Mouse (Mus musculus): ENCODE measurements at regions not wholly inside any gene's neighbourhood (a gene's known extent, or its start where the extent isn't known, plus 50 kb on each side); places are given as distances from the start of the nearest gene placed in this dataset.
"Not testable (repeated sequence)": the region's sequence is repeated elsewhere in the genome, so short reads cannot be mapped to it uniquely, and the experiment has no call there.

DNA sequence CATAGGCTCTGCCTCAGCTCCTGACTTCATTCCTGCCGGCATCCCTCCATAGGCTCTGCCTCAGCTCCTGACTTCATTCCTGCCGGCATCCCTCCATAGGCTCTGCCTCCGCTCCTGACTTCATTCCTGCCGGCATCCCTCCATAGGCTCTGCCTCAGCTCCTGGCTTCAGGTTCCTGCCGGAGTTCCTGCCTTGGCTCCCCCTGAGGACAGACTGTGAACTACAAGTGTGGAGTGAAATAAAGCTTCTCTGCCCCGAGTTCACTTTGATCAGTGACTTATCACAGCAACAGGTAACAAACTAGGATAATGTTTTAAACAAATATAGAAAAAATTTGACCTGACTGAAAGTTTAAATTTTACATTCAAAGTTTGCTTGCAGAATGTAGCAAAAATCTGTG, 348.5 kb downstream of the Abcc12 start:
- H3K4me3 ChIP-seq (ENCODE audit: low read length); H3K36me3 ChIP-seq (ENCODE audit: control insufficient read depth, insufficient read depth, low read length); H3K4me2 ChIP-seq (replicated peaks; ENCODE audit: low read depth, low read length); H3K27me3 ChIP-seq (ENCODE audit: control insufficient read depth, insufficient read depth, low read length); H3K9ac ChIP-seq (ENCODE audit: low read depth, low read length); H3K27ac ChIP-seq (ENCODE audit: low read depth, low read length); H3K4me1 ChIP-seq (ENCODE audit: control insufficient read depth, insufficient read depth, low read length); H3K9me3 ChIP-seq (ENCODE audit: control insufficient read depth, low read length); ATAC-seq (ENCODE audit: low FRiP score, low TSS enrichment): not testable (repeated sequence)
- WGBS = 88% methylated on average over 5 of the region's 6 CpGs

GRCm38 (mm10) chr8:86224851-86225250, 355.6 kb downstream of the Abcc12 start:
- H3K27me3 ChIP-seq (ENCODE audit: control insufficient read depth, insufficient read depth, low read length) = no peaks in the 10 kb centered on the region
- H3K4me3 ChIP-seq (ENCODE audit: low read length) = no peak overlapping the region
- no peaks in the 10 kb centered on the region for H3K4me1 ChIP-seq (ENCODE audit: control insufficient read depth, insufficient read depth, low read length)
- no peaks in the 10 kb centered on the region for H3K36me3 ChIP-seq (ENCODE audit: control insufficient read depth, insufficient read depth, low read length)
- WGBS = 53% methylated on average over 4 of the region's 4 CpGs
- no peak overlapping the region for H3K4me2 ChIP-seq (replicated peaks; ENCODE audit: low read depth, low read length)
- no peak overlapping the region for H3K9ac ChIP-seq (ENCODE audit: low read depth, low read length)
- H3K27ac ChIP-seq (ENCODE audit: low read depth, low read length) = no peak overlapping the region
- ATAC-seq (ENCODE audit: low FRiP score, low TSS enrichment) = no peak
- no peaks in the 10 kb centered on the region for H3K9me3 ChIP-seq (ENCODE audit: control insufficient read depth, low read length)

DNA sequence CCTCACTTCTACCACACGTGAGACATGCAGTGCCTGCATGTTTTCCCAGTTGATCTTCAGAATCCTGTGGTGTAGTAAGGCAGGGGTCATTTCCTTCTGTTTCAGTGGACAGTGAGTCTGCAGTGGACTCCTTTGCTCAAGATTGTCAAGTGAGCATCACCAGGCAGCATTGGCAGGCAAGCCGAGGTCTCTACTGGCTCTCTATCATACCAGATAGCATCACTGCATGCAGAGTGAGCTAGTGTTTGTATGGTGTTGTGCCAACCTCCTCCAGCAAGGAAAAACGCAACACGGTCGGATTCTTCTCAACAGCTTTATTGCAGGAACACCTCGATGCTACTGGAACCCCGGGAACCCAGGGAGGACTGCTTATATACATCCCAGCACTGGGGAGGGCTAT, 357.8 kb downstream of the Abcc12 start:
- H3K9me3 ChIP-seq (ENCODE audit: control insufficient read depth, low read length) = no peaks in the 10 kb centered on the region
- H3K4me2 ChIP-seq (replicated peaks; ENCODE audit: low read depth, low read length) = no peak overlapping the region
- no peak overlapping the region for H3K9ac ChIP-seq (ENCODE audit: low read depth, low read length)
- H3K36me3 ChIP-seq (ENCODE audit: control insufficient read depth, insufficient read depth, low read length) = no peaks in the 10 kb centered on the region
- H3K27me3 ChIP-seq (ENCODE audit: control insufficient read depth, insufficient read depth, low read length) = no peaks in the 10 kb centered on the region
- no peak for ATAC-seq (ENCODE audit: low FRiP score, low TSS enrichment)
- 92% methylated on average over 7 of the region's 7 CpGs for WGBS
- H3K4me3 ChIP-seq (ENCODE audit: low read length) = no peak overlapping the region
- no peaks in the 10 kb centered on the region for H3K4me1 ChIP-seq (ENCODE audit: control insufficient read depth, insufficient read depth, low read length)
- H3K27ac ChIP-seq (ENCODE audit: low read depth, low read length) = no peak overlapping the region

GRCm38 (mm10) chr8:86222228-86222627, 358.3 kb downstream of the Abcc12 start:
- Histone ChIP-seq H3K4me2 (replicated peaks; ENCODE audit: low read depth, low read length) (no peak overlapping the region), H3K9ac (ENCODE audit: low read depth, low read length) (no peak overlapping the region), H3K4me1 (ENCODE audit: control insufficient read depth, insufficient read depth, low read length) (no peaks in the 10 kb centered on the region), H3K4me3 (ENCODE audit: low read length) (no peak overlapping the region), H3K27ac (ENCODE audit: low read depth, low read length) (no peak overlapping the region), H3K9me3 (ENCODE audit: control insufficient read depth, low read length) (no peaks in the 10 kb centered on the region), H3K36me3 (ENCODE audit: control insufficient read depth, insufficient read depth, low read length) (no peaks in the 10 kb centered on the region), H3K27me3 (ENCODE audit: control insufficient read depth, insufficient read depth, low read length) (no peaks in the 10 kb centered on the region)
- ATAC-seq (ENCODE audit: low FRiP score, low TSS enrichment) = no peak
- 97% methylated on average over 4 of the region's 4 CpGs for WGBS

- Histone ChIP-seq H3K9me3 (ENCODE audit: control insufficient read depth, low read length) (no peaks in the 10 kb centered on the region), H3K4me3 (ENCODE audit: low read length) (no peak overlapping the region), H3K27me3 (ENCODE audit: control insufficient read depth, insufficient read depth, low read length) (no peaks in the 10 kb centered on the region), H3K36me3 (ENCODE audit: control insufficient read depth, insufficient read depth, low read length) (no peaks in the 10 kb centered on the region), H3K4me2 (replicated peaks; ENCODE audit: low read depth, low read length) (no peak overlapping the region), H3K27ac (ENCODE audit: low read depth, low read length) (no peak overlapping the region), H3K4me1 (ENCODE audit: control insufficient read depth, insufficient read depth, low read length) (no peaks in the 10 kb centered on the region), H3K9ac (ENCODE audit: low read depth, low read length) (no peak overlapping the region)
- ATAC-seq (ENCODE audit: low FRiP score, low TSS enrichment) = no peak
- 93% methylated on average over 8 of the region's 8 CpGs for WGBS
Measured at GRCm38 (mm10) chr8:86214399-86214798, 366.1 kb downstream of the Abcc12 start.

DNA sequence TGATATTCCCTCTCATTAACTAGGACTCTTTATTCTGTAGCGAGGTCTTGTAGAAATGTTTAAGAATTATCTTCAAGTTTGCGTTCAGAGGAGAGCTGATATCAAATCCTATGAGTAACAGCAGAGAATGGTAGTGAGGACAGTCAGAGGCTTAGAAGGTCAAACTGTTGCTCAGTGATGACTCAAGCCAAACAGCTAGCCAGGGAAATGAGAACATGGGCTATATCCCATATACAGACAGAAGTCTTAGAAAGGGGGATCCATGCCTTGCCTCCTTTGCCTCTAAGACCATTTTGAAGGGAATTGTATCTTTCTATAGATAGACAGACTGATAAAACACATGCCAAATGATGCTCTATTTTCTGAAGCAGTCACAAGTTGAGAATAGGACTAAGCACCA, 368.0 kb downstream of the Abcc12 start:
- ATAC-seq (ENCODE audit: low FRiP score, low TSS enrichment) = no peak
- H3K27me3 ChIP-seq (ENCODE audit: control insufficient read depth, insufficient read depth, low read length) = no peaks in the 10 kb centered on the region
- no peak overlapping the region for H3K9ac ChIP-seq (ENCODE audit: low read depth, low read length)
- no peak overlapping the region for H3K4me3 ChIP-seq (ENCODE audit: low read length)
- no peak overlapping the region for H3K4me2 ChIP-seq (replicated peaks; ENCODE audit: low read depth, low read length)
- no peak overlapping the region for H3K27ac ChIP-seq (ENCODE audit: low read depth, low read length)
- H3K9me3 ChIP-seq (ENCODE audit: control insufficient read depth, low read length) = no peaks in the 10 kb centered on the region
- H3K4me1 ChIP-seq (ENCODE audit: control insufficient read depth, insufficient read depth, low read length) = no peaks in the 10 kb centered on the region
- 93% methylated on average over 2 of the region's 2 CpGs for WGBS
- H3K36me3 ChIP-seq (ENCODE audit: control insufficient read depth, insufficient read depth, low read length) = no peaks in the 10 kb centered on the region

GRCm38 (mm10) chr8:86208812-86209262, 368.1 kb downstream of the Phkb start:
- no peak for ATAC-seq (ENCODE audit: low FRiP score, low TSS enrichment)
- no peaks in the 10 kb centered on the region for H3K4me1 ChIP-seq (ENCODE audit: control insufficient read depth, insufficient read depth, low read length)
- no peaks in the 10 kb centered on the region for H3K9me3 ChIP-seq (ENCODE audit: control insufficient read depth, low read length)
- no peak overlapping the region for H3K9ac ChIP-seq (ENCODE audit: low read depth, low read length)
- H3K27me3 ChIP-seq (ENCODE audit: control insufficient read depth, insufficient read depth, low read length) = no peaks in the 10 kb centered on the region
- H3K27ac ChIP-seq (ENCODE audit: low read depth, low read length) = no peak overlapping the region
- WGBS = 41% methylated on average over 5 of the region's 5 CpGs
- H3K36me3 ChIP-seq (ENCODE audit: control insufficient read depth, insufficient read depth, low read length) = no peaks in the 10 kb centered on the region
- no peak overlapping the region for H3K4me2 ChIP-seq (replicated peaks; ENCODE audit: low read depth, low read length)
- no peak overlapping the region for H3K4me3 ChIP-seq (ENCODE audit: low read length)

- Histone ChIP-seq H3K27ac (ENCODE audit: low read depth, low read length) (no peak overlapping the region), H3K27me3 (ENCODE audit: control insufficient read depth, insufficient read depth, low read length) (no peaks in the 10 kb centered on the region), H3K9me3 (ENCODE audit: control insufficient read depth, low read length) (no peaks in the 10 kb centered on the region), H3K9ac (ENCODE audit: low read depth, low read length) (no peak overlapping the region), H3K4me1 (ENCODE audit: control insufficient read depth, insufficient read depth, low read length) (no peaks in the 10 kb centered on the region), H3K4me3 (ENCODE audit: low read length) (no peak overlapping the region), H3K4me2 (replicated peaks; ENCODE audit: low read depth, low read length) (no peak overlapping the region), H3K36me3 (ENCODE audit: control insufficient read depth, insufficient read depth, low read length) (no peaks in the 10 kb centered on the region)
- no peak for ATAC-seq (ENCODE audit: low FRiP score, low TSS enrichment)
- WGBS = 56% methylated on average over 6 of the region's 6 CpGs
Measured at GRCm38 (mm10) chr8:86204421-86205229, 363.9 kb downstream of the Phkb start.

DNA sequence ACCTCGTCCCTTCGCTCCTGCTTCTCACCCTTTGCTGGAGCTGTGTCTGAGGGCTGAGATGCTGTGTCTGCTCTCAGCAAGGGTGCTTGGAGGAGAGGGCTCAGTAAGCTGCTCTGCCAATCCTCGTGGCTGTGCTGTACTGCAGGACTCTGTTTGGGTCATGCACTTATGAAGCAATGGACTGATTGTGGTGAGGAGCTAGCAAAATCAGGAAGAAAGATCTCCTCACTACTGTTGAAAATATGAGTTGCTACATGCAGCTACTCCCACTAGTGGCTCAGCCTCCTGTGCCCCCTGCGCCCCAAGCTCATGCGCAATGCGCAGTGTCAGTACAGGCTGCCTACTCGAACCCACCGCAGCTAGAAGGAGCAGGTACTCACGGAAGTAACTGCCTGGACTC, 362.3 kb downstream of the Phkb start:
- Histone ChIP-seq H3K4me1 (ENCODE audit: control insufficient read depth, insufficient read depth, low read length) (no peaks in the 10 kb centered on the region), H3K9ac (ENCODE audit: low read depth, low read length) (no peak overlapping the region), H3K27ac (ENCODE audit: low read depth, low read length) (no peak overlapping the region), H3K4me3 (ENCODE audit: low read length) (no peak overlapping the region), H3K27me3 (ENCODE audit: control insufficient read depth, insufficient read depth, low read length) (no peaks in the 10 kb centered on the region), H3K9me3 (ENCODE audit: control insufficient read depth, low read length) (no peaks in the 10 kb centered on the region), H3K36me3 (ENCODE audit: control insufficient read depth, insufficient read depth, low read length) (no peaks in the 10 kb centered on the region), H3K4me2 (replicated peaks; ENCODE audit: low read depth, low read length) (no peak overlapping the region)
- ATAC-seq (ENCODE audit: low FRiP score, low TSS enrichment) = no peak
- 59% methylated on average over 9 of the region's 9 CpGs for WGBS
